ENCODE assay signal across 24 mouse cellular contexts in the genomic region with DNA sequence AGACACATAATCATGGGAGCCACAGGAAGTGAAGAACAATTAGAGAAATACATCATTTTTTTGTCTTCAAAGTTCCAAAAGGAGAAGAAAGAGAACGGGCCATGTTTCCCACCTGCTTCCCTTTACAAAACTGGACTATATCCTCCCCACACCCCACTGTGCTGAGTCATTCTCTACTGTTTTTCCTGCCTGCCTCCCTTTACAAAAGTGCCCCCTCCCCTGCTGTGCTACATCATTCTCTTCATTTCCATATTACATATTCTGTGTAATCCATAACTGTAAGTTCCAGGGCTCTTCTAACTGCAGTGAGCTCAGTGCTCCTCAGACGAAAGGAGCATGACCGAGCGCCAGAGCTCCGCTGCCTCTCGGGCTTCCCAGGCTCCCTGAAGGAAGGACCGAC.
A peak's percentile ranks its signal among the peaks of the same experiment; 100 is the strongest.
DNase-seq lines count a peak whose midpoint lies in the region; TF ChIP-seq lines count a peak whose summit lies in the region.
"Had no signal": no experiment of that assay in that cellular context is flagged by ENCODE, and none has a peak within 500 bp of the region (broad histone marks: within the 10 kb centered on the region; RNA-seq: fewer than 3 reads in every experiment).

No protein-coding gene starts in this region.

- no peaks in the 10 kb centered on the region; the same call in 1 of the 2 replicates for H3K36me3 ChIP-seq in ES-E14 (ENCODE audit: control insufficient read depth, insufficient read depth, low read length, poor library complexity, severe bottlenecking)
- H3K36me3 ChIP-seq: embryonic facial prominence, embryonic 12.5 days; embryonic facial prominence, embryonic 15.5 days; heart, embryonic 10.5 days; heart, embryonic 13.5 days had no signal

- no peak for TF ChIP-seq CTCF in layer of hippocampus, adult 2 months (conservative IDR thresholded peaks at IDR 0.05)

- H3K4me1 ChIP-seq in ES-E14 (ENCODE audit: control insufficient read depth in 2 of 2, insufficient read depth in 2 of 2, low read length in 2 of 2, poor library complexity in 1 of 2): peaks cover 2 to 16% of the 10 kb centered on the region in 2 experiments; a peak in 3 of 4 replicates
- H3K4me1 ChIP-seq: embryonic facial prominence, embryonic 12.5 days had no signal

- H3K9ac ChIP-seq in ES-E14 (ENCODE audit: insufficient read depth, low read depth, low read length, poor library complexity, severe bottlenecking): no peak overlapping the region
- H3K9ac ChIP-seq: embryonic facial prominence, embryonic 12.5 days; embryonic facial prominence, embryonic 15.5 days; forebrain, postnatal 0 days; heart, embryonic 13.5 days; hindbrain, embryonic 14.5 days had no signal

- peak overlapping the region; percentile 60 for H3K27ac ChIP-seq in layer of hippocampus, adult 2 months
- H3K27ac ChIP-seq in ES-E14 (ENCODE audit: insufficient read depth, low read depth, low read length, poor library complexity, severe bottlenecking): no peak overlapping the region
- H3K27ac ChIP-seq: embryonic facial prominence, embryonic 12.5 days; heart, adult 2 months; heart, embryonic 10.5 days; heart, embryonic 13.5 days; hindbrain, embryonic 14.5 days; hindbrain, postnatal 0 days had no signal

- no peak for DNase-seq in layer of hippocampus, adult 2 months (ENCODE audit: low spot score in 2 of 2)
- DNase-seq in layer of hippocampus, adult 9-10 months (ENCODE audit: low spot score): no peak
- DNase-seq in ES-E14 (ENCODE audit: low read depth, low spot score) (no peak), adipocyte (ENCODE audit: low spot score) (no peak), liver (no peak)
- peak; percentile 41 for DNase-seq in brain, adult 2 months (ENCODE audit: low read depth, low spot score)
- DNase-seq: adrenal gland, adult 8-10 months; adrenal gland, postnatal 25 days; cerebellum, adult 18-20 months; cerebellum, adult 9-10 months; cerebellum, postnatal 14 days; forebrain, postnatal 0 days; gastrocnemius, postnatal 10 days; gastrocnemius, postnatal 36 days; heart, adult 2 months; heart, postnatal 14 days; heart, postnatal 4 days; kidney, adult 18-20 months had no signal

- in situ Hi-C loops in ES-E14 (cut with MboI; ENCODE audit: low sequenced_read_pairs in 2 of 2, unreplicated experiment in 2 of 2): no loop called here

- H3K4me3 ChIP-seq in layer of hippocampus, adult 2 months: no peak overlapping the region
- H3K4me3 ChIP-seq in ES-E14 (ENCODE audit: insufficient read depth in 1 of 2, low read depth in 1 of 2, low read length in 2 of 2, poor library complexity in 1 of 2, severe bottlenecking in 1 of 2): peak overlapping the region in 1 of 2 experiments; percentile 37; a peak in 2 of 4 replicates
- H3K4me3 ChIP-seq: embryonic facial prominence, embryonic 12.5 days; embryonic facial prominence, embryonic 15.5 days; heart, adult 2 months; heart, embryonic 10.5 days; heart, embryonic 13.5 days had no signal

- H3K9me3 ChIP-seq in ES-E14 (ENCODE audit: control insufficient read depth, insufficient read depth, low read depth, low read length): no peaks in the 10 kb centered on the region
- H3K9me3 ChIP-seq: embryonic facial prominence, embryonic 12.5 days; embryonic facial prominence, embryonic 15.5 days; heart, embryonic 10.5 days; heart, embryonic 13.5 days had no signal

TF ChIP-seq in ES-E14, 5 proteins besides CTCF, POLR2A, EP300 and RAD21:
- TF ChIP-seq HCFC1 (IDR thresholded peaks at IDR 0.05; ENCODE audit: borderline replicate concordance, insufficient read depth, low read length): no peak
- peak; percentile 63; the same call in 1 of the 2 replicates for TF ChIP-seq MAFK (IDR thresholded peaks at IDR 0.05; ENCODE audit: insufficient read depth, low read depth, low read length)
- no peak for TF ChIP-seq CHD2 (IDR thresholded peaks at IDR 0.05; ENCODE audit: low read depth, low read length)
